Mouse (Mus musculus): ENCODE measurements at regions not wholly inside any gene's neighbourhood (a gene's known extent, or its start where the extent isn't known, plus 50 kb on each side); places are given as distances from the start of the nearest gene placed in this dataset.

GRCm38 (mm10) chrX:58445624-58446323, 423.3 kb downstream of the Zic3 start:
- DNase-seq (ENCODE audit: low spot score in 2 of 2), result no peak

DNA sequence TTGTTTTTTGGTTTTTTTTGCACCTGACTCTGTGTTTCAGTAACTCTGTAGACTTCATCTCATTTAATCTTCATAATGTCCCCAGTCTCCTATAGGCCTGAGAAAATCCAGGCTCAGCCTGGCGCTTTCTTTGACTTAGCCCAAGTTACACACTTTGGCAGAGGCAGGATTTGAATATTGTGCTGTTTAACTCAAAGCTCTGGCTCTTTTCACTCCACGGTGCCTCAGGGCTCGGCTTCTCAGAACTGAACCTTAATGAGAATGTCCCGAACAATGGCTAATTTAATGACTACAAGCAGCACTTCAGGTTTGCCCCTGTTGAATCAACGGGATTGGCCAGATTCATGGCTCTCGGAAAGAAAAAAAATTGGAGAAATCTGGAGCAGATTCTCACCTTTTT, 425.1 kb downstream of the Zic3 start:
- DNase-seq (ENCODE audit: low spot score in 2 of 2), result no peak

GRCm38 (mm10) chrX:58469683-58470082, 439.5 kb upstream of the 4930550L24Rik start:
- DNase-seq (ENCODE audit: low spot score in 2 of 2), result no peak

DNA sequence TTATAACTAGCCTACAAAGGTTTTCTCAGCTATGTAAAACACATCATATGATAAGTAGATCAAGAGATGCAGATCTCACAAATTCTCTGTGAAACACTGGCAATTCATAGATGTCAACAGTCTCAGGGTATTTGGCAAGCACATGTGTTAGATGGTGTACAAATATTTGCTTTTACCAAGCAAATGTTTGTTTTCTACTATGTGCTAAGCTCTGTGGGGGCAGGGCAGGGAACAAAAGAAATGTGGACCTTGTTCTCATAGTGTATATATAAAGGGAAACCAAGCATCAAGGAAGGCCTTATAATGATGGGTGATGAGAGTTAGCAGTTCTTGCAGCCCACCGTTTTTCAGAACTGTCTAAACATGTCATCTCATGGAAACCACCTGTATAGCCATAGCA, 438.2 kb upstream of the 4930550L24Rik start:
- no peak for DNase-seq (ENCODE audit: low spot score in 2 of 2)

GRCm38 (mm10) chrX:58490861-58491260, 418.3 kb upstream of the 4930550L24Rik start:
- peak; percentile 3 to 17 for DNase-seq (ENCODE audit: low spot score in 2 of 2)

GRCm38 (mm10) chrX:58503573-58503972, 405.6 kb upstream of the 4930550L24Rik start:
- no peak for DNase-seq (ENCODE audit: low spot score in 2 of 2)

GRCm38 (mm10) chrX:58514925-58515324, 394.2 kb upstream of the 4930550L24Rik start:
- no peak for DNase-seq (ENCODE audit: low spot score in 2 of 2)

All from left cerebral cortex, adult 18-20 months (tissue).